Mouse (Mus musculus) spleen, adult 2 months (tissue): ENCODE measurements around the gene Klf16.

Experiments
- CTCF ChIP-seq: fragments of 200-500 bp; IDR thresholded peaks from 2 replicates; pipeline ENCODE4 v1.5.1; 2011; ENCODE audit warnings: mild to moderate bottlenecking, inconsistent platforms; ENCODE audit not compliant: insufficient read depth, insufficient read length, insufficient replicate concordance; ENCODE audit errors: extremely low read depth
- POLR2A ChIP-seq: fragments of 200-500 bp; IDR thresholded peaks from 2 replicates; pipeline ENCODE4 v1.6.1; 2011; ENCODE audit warnings: low read depth, low read length, inconsistent platforms

GRCm38 (mm10) chr10:80523299-80523698 is 53.8 kb downstream of the Klf16 start:
- TF ChIP-seq CTCF: no peak
- TF ChIP-seq POLR2A: no peak
